Mouse (Mus musculus) testis, postnatal 14 days (tissue): Measurements from ENCODE around the gene Ppfibp2.
A peak's percentile ranks its signal among the peaks of the same experiment; 100 is the strongest.

Experiments
- DNase-seq: peaks from one replicate; pipeline ENCODE4 v3.0.0; 2021; ENCODE audit warnings: low spot score

Gene Ppfibp2

DNA sequence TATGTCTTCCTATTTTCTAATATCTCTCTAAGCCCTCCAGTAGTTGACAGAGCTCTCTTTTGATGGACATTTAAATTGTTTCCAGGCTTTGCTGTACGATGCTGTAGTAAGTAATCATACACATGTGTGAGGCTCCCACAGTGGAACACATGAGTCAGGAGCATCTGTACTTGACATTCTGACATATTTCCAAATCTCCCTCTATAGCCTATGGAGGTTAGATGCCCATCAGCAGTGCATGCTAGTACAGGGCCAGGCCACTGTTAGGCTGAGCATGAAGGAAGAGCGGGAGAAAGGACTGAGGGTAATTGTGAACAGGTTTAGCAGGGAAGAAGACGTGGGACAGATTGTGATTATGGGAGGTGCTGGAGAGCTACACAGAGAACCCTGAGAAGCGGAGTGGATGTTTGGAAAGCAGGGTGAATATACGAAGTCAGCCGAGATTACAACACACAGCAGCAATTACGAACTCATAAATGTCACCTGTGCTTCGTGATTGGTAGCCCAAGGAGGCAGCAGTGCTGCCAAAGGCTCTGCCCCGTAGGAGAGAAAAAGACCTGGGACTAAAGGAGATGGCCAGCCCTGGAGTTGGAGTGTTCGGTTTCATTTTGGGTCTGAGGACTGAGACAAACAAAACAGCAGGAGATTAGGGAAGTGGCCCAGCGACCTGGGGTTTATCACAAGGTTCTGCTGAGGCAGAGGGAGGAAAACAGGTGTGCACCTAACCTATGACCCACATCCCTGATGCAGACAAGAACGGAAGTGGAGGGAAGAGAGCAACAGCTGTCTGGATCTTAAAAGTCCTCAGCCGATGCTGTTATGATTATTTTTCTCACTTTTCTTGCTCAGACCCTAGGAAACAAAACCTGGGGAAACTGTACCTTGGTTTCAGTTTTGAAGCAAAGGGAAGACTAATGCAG, 107.7 kb downstream of the Ppfibp2 start:
- no peak for DNase-seq

DNA sequence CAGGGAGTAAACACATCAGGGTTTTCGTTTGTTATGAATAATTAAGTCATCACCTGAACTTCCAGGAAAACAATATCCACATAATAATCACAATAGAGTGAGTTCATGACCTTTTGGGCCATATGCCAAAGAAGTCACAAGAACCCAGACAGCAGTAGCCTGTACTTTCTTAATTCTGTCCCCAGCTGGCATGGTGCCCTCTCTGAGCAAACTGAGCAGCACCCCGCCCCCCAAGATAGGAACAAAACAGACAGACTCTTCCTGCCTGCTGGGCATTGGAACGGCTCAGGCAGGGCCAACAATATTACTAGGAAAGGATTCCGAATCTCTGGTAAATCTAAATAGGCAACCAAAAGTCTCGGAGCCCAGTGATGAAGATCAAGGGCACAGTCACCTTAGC, 110.9 kb downstream of the Ppfibp2 start:
- DNase-seq = no peak

DNA sequence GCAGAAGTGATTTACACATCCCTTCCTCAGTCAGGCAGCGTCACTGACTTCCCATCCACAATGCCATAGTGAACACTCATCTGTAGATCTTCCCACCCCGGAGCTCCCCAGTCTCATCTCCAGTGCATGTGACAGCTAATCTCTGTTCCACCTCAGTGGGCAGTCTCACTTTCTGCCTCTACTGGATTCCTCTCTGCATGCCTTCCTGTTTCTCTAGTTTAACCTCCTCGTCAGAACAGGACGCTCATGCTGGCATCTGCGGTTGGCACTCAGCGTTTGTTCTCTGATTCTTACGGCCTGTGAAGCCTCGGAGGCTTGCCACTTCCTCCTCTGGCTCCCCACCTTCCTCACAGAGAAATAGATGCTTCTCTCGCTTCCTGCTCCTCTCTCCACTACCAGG, 112.6 kb downstream of the Ppfibp2 start:
- no peak for DNase-seq

DNA sequence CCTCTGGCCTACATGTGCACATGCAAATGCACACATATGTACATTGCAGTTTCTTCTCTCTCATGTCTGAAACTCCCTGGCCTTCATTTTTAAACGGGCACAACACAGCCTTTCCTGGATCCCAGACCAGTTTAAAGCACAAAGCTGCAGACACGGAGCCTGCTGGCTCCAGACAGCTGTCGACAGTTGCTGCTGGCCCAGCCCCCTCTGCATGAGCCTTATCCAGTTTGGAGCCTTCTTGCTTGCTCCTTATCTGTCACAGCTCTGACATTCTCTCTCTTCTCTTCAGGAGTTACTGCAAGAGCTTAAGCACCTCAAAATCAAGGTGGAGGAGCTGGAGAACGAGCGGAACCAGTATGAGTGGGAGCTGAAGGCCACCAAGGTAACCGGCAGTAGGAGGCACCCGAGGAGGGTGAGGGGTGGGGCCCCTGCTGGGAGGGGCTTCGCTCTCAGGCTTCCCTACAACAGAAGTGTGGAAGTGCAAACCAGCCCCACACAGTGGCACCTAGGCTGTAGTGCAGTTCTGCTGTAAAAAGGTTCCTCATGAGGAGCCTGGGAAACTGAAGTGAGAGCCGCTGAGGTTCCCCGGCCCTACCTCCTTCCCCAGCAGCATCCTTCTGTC, 113.6 kb downstream of the Ppfibp2 start:
- DNase-seq = peak; percentile 80

DNA sequence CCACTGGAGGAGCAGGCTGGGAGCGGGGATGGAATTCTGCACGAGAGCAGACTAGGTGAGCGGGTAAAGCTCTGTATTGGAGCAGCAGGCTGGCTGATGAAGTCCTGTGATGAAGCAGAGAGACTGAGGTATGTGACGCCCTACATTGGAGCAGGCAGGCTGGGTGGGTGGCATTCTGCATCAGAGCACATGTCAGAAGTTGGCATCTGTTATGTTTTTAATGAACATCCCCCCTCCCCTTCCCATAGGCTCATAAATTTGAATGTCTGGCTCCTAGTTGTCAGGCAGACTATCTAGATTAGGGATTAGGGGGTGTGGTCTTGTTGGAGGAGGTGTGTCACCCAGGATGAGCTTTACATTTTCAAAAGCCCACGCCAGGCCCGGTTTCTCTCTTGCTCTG, 117.7 kb downstream of the Ppfibp2 start:
- DNase-seq = no peak

DNA sequence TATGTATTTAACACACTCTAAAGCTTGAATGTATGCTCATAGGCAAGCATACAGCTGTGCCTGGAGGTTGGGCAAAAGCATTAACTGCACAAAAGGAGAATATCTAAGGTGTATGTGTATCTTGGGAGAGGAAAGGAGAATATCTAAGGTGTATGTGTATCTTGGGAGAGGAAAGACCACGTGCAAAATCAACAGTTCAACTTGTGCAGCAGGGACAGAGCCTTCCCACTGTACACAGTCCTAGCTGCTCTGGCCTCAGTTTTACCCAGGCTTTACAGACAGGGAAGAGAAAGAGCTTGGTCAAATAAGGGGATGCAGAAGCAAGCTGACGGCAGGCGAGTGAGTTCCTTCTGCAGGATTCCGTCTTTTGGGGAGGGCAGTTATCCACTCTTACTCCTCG, 119.1 kb downstream of the Ppfibp2 start:
- DNase-seq = no peak

DNA sequence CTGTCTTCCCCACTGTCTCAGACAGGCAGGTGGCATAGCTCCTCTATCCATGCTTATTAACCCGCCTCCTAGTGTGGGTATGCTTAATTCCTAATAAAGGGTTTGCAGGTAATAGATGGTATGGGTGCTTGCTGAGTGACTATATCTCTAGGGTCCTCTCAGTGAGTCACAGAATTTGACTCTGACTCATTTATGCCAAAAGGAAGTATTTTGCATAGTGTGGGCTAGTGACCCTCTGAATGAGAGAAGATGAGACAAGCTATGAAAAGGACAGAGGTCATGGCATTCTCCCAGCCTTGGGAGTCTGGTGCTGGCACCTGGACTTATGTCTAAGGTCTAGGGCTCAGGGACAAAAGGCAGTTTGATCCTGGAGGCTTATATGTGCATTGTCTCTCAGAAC, 125.8 kb downstream of the Ppfibp2 start:
- DNase-seq = no peak

DNA sequence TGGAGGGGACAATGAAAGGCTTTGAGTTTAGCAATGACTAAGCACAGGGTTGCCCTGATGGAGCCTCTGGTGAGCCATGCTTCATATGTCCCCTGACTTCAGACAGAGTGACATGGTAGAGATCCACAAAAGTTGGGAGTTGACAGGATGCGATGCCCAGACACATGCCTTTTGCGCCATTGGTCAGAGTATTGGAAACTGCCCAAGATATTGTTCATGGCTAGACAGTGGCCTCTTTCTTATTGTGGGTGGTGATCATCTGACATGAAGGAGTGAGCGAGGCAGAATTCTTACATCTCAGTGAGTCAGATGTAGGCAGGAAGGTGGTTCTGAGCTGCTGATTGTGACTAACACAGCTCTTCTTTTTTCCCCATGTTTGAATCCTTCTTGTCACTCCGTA, 127.5 kb downstream of the Ppfibp2 start:
- no peak for DNase-seq

DNA sequence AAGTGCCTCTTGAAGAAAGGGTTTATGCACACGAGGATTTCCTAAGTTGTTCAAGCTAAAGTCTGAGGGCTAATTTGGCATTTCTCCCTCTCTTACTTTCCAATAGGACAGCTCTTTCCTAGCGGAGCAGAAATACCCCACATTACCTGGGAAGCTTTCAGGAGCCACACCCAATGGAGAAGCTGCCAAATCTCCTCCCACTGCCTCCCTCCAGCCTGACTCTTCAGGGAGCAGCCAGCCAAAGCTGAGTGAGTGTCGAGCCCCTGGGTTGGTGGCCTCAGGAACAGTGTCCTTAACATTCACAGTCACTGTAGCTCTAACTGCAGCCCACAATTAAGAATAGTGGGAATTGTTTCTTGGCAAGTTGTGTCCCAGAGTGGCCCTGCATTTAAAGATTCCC, 132.5 kb downstream of the Ppfibp2 start:
- no peak for DNase-seq

DNA sequence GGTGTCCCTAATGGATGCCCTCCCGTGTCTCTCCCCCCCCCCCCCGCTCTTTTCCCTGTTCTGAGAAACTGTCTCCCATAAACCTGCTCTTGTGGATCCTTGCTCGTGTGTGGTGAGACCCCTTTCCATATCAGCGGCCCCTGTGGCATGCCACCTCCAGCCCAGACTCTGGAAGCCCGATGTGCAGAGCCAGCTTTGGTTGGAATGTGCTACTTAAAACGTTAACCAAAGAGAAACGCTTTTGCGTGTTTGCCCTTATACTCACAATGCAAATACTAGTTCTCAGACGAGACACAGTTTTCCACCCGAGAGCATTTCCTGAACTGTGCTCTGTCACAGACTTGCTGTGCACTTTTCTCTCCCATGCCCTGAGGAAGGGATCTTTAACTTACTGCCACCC, 135.6 kb downstream of the Ppfibp2 start:
- no peak for DNase-seq

DNA sequence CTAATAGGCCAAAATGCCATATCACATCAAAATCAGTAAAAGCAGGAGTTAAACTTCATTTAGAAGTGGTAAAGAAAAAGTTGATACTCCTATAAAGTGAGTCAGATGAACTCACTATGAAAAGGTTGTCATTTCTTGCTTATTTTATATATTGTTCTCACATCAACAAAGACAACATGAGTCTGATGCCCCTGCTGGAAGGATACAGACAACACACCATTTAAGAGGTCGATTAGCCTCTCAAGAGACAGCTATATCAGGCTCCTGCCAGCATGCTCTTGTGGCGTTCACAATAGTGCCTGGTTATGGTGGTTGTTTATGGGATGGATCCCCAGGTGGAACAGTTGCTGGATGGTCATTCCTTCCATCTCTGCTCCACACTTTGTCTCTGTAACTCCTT, 138.2 kb downstream of the Ppfibp2 start:
- no peak for DNase-seq

DNA sequence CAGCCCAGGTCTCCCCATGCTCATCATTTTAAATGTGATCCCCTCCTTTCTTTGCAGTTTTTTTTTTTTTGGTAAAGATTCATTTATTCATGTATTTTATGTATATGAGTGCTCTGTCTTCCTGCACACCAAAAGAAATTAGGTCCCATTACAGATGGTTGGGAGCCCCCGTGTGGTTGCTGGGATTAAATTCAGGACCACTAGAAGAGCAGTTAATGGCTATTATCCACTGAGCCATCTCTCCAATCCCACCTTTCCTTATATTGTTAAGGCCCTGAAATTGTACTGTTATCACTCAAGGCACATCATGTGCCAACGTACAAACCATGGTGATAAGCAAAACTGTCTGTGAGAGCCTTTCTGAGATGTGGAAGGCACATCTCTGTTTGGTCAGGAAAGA, 143.7 kb downstream of the Ppfibp2 start:
- DNase-seq = no peak

DNA sequence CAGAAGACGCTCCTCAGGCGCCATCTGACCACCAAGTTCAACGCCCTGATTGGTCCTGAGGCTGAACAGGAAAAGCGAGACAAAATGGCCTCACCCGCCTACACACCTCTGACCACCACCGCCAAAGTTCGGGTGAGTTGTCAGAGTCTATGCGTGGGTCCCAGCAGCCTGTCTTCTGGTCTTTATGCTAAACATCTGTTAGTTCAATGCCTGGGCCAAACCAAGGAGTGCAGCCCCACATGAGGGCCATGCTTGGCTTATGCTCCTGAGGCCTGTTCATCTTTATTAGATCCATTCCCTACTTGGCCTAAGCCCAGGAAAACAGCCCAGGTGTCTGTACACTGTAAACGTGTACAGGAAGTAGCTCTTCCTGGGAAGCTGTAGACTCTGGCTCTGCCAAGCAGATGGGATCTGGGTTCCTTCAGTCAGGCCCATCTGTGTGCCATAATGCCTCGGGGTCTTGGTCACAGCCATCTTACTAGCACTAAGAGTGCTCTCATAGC, 148.0 kb downstream of the Ppfibp2 start:
- no peak for DNase-seq

DNA sequence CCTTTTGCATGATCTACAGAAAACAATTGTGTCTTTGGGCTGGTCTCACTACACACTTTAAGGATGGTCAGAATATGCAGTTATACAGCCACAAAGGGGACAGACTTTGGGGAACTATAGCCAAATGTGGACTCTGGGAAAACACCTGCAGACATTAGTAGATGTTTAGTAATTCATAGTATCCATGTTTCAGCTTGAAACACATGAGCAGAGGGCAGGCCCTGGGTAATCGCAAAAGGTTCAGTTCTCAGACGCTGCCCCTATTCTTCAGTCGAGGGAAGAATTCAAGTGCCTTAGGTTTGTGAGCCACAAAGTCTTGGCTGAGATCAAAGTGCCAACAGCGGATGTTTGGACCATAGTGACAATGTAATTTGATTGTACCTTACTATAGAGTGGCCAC, 149.4 kb downstream of the Ppfibp2 start:
- no peak for DNase-seq

DNA sequence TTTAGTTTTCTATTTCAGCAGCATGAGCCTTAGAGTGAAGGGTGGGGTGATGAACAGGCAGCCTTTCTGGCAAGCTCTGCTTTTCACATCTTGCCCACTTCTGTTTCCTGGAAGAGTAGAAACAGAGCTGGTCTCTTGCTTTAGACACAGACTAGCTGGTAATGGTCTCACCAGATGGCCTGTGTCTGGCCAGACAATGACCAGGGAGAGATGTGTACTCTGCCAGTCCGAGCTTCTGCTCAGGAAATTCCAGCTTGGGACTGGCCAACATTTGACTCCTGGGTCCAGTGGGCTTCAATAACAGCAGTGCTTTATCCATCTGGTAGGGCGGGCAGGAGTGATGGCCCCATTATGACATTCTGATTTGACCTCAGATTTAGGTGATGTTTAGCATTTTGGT, 150.1 kb downstream of the Ppfibp2 start:
- no peak for DNase-seq

DNA sequence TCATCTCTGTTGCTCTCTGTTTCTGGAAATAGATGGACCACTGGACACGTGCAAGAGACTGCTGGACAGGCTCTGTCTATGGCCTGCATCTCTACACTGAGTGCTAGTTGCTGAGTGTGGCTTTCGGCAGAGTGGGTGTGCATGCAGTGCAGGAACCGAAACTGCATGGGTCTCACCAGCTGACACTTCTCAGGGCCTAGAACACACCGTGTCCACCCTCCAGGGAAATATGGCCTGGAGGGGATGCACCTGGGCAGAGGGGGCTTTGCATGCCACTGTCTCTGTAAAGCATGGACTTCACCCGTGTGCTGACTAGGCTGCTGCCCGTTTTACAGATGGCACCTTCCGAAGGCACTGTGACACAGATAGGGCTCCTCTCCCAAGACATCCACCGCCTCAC, 151.0 kb downstream of the Ppfibp2 start:
- DNase-seq = no peak

DNA sequence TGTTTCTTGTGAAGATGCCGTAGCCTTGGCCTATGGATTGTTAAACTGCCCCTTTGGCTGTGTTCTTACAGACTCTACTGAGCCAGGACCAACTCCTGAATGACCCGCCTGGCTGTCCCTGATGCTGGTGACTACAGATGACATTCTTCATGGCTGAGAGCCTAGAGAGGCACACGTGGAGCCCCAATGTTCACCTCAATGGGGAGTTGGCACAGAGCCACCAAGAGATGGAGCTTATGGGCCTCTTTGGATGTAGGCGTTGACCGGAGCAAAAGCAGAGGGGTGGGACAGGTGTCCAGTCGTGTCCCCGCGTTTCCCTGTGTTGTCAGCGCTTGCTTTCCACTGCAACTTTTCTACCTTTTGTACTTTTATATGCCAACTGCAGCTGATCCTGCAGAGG, 152.5 kb downstream of the Ppfibp2 start:
- DNase-seq = no peak

DNA sequence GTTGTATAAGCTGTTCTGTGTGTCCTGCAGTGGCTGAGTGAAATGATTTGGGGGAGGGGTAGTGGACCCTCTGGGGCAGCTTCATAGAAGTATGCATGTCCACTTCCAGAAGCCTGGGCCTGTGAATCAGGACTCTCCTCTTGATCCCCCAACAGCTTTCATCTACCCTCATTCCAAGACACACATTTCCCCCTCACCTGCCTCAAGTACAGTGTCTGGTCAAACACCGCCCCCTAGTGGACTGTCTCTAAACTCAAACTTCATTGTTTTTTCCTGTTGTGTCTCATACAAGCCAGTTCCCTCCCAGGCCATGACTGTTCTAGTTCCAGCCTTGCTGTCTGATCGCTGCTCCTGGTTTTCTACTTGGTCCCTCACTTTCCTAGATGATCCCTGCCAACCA, 152.9 kb downstream of the Ppfibp2 start:
- peak; percentile 30 for DNase-seq

DNA sequence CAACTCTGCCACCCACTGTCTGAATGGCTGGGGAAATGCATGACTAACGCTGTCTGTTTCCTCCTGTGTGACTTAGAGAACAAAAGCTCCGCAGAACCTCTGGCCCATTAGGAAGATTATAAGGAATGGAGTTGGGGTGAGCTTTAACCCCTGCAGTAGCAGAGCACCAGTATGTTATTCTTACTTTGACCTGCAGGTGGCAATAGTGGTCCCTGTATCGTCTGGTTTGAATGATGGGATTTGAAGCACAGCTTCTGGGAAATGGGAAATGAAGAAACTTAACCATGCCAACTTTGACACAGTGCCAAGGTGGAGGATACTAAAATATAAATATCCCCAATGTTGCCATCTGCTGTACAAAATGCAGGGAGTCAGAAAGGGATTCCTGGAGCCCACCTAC, 154.3 kb downstream of the Ppfibp2 start:
- no peak for DNase-seq

DNA sequence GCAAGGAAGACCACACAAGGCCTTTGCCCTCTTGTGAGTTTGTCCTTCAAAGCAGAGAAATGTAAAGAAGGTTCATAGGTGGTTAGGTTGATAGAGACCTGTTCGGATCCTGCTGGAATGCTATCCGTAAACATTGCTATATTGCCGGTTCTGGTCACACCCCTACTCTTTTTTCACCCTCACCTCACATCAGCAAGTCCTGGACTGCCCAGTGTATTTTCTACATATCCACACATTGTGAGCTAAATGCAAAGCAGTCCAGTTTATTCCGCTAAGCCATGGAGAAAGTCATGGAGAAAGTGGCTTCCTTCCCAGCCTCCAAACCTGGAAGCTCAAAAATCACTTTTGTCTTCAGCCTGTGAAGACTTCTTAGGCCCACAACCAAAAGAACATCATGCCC, 154.7 kb downstream of the Ppfibp2 start:
- DNase-seq = no peak

DNA sequence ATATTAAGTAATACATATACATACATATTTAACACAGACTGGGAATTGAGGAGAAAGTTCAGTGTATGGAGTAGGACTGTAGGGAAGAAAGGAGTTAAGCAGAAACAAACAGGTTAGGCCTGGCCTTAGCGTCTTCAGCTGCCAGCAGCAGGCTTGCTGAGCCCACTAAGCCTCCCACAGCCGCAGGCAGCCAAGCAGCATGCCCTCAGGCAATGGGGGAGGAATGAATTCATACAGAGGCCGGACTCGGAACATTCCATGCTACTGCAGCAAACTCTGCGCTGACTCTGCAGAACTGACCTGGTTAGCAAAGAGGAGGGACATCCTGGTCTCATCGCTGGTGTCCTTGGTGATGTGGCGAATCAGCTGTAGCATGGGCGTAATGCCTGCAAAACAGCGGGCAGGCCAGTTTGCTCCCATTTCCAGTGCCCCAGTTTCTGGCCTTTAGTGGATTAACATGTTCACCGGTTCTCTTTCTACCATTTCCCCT, 157.1 kb downstream of the Ppfibp2 start:
- peak; percentile 48 for DNase-seq

DNA sequence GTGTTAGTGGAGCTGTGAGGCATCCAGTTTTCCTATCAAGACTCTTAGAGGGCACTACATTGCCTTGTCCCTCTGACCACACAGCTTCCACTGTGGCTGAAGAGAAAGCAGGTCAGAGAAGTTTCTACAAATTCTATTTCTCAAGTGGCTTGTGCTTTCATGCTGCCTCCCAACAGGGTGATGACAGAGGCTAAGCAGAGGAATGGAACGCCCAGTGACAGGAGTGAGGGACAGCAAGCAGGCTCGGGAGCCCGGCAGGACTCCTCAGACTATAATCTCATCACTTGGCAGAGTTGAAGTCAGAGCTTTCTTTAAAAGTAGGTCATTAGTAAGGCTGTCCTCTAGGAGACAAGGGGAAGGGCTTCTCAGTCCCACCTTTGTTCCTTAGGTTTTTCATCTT, 160.9 kb downstream of the Ppfibp2 start:
- DNase-seq = no peak

DNA sequence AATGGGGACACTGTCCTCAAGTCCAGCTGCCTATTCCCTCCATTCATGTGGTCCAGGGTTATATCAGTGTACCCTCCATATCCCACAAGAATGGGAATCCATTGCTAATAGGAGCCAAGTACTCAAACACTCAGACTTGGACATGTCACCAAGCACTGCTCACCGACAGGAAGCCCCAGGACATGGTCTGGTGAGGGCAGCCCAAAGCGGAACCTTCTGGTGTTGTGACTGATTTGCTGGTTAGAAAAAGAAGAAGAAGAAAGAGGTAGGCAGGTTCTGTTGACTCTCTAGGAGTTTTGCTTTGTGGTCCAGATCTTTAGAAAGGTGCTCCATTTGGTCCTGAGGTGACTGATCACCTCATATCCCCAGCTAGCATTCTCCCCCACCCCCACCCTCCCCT, 161.7 kb downstream of the Ppfibp2 start:
- DNase-seq = no peak
